21 mouse cellular contexts compared by ENCODE assay signal in genomic region chr13:12331528-12331927, GRCm38 (mm10). TPM values are rescaled to one million over a fixed set of nuclear protein-coding genes. Genes with fewer than 3 reads are reported as not detected.
DNase-seq lines count a peak whose midpoint lies in the region; ATAC-seq and TF ChIP-seq lines count a peak whose summit lies in the region.
"Had no signal": no experiment of that assay in that cellular context is flagged by ENCODE, and none has a peak within 500 bp of the region (broad histone marks: within the 10 kb centered on the region; RNA-seq: fewer than 3 reads in every experiment).

No protein-coding gene starts in this region.

- H3K4me1 ChIP-seq in forebrain, embryonic 11.5 days (replicated peaks; ENCODE audit: control insufficient read depth, insufficient read depth, low read length), result no peaks in the 10 kb centered on the region
- H3K4me1 ChIP-seq in forebrain, embryonic 16.5 days (replicated peaks; ENCODE audit: control insufficient read depth, insufficient read depth, low read length), result no peaks in the 10 kb centered on the region
- H3K4me1 ChIP-seq in heart, embryonic 15.5 days (replicated peaks), result peaks cover 58% of the 10 kb centered on the region
- H3K4me1 ChIP-seq in liver, embryonic 13.5 days (replicated peaks), result no peaks in the 10 kb centered on the region
- no peaks in the 10 kb centered on the region for H3K4me1 ChIP-seq in liver, postnatal 0 days (ENCODE audit: insufficient read depth)
- no peaks in the 10 kb centered on the region for H3K4me1 ChIP-seq in limb, embryonic 12.5 days (replicated peaks)

- H3K27ac ChIP-seq in forebrain, embryonic 11.5 days (ENCODE audit: low read depth, low read length), result no peak overlapping the region
- H3K27ac ChIP-seq in forebrain, embryonic 16.5 days (ENCODE audit: low read length), result no peak overlapping the region
- H3K27ac ChIP-seq in heart, embryonic 15.5 days, result no peak overlapping the region
- H3K27ac ChIP-seq in liver, embryonic 13.5 days, result no peak overlapping the region
- no peak overlapping the region for H3K27ac ChIP-seq in liver, postnatal 0 days (ENCODE audit: low read depth)
- H3K27ac ChIP-seq in limb, embryonic 12.5 days, result no peak overlapping the region
- H3K27ac ChIP-seq: kidney, postnatal 0 days had no signal

- TF ChIP-seq CTCF in liver, postnatal 0 days (IDR thresholded peaks at IDR 0.05; ENCODE audit: low read depth), result no peak

- H3K9ac ChIP-seq in forebrain, embryonic 11.5 days (ENCODE audit: low read length), result no peak overlapping the region
- H3K9ac ChIP-seq in forebrain, embryonic 16.5 days (replicated peaks; ENCODE audit: low read depth, low read length), result no peak overlapping the region
- peak overlapping the region; percentile 21; the same call in 1 of the 2 replicates for H3K9ac ChIP-seq in heart, embryonic 15.5 days
- no peak overlapping the region for H3K9ac ChIP-seq in liver, embryonic 13.5 days
- no peak overlapping the region for H3K9ac ChIP-seq in liver, postnatal 0 days (replicated peaks)
- H3K9ac ChIP-seq in limb, embryonic 12.5 days (replicated peaks), result no peak overlapping the region
- H3K9ac ChIP-seq: lung, embryonic 14.5 days had no signal

- no peaks in the 10 kb centered on the region for H3K9me3 ChIP-seq in forebrain, embryonic 11.5 days (ENCODE audit: control insufficient read depth, low read length)
- no peaks in the 10 kb centered on the region for H3K9me3 ChIP-seq in forebrain, embryonic 16.5 days (ENCODE audit: control insufficient read depth, low read length)
- H3K9me3 ChIP-seq in heart, embryonic 15.5 days (replicated peaks), result no peaks in the 10 kb centered on the region
- no peaks in the 10 kb centered on the region for H3K9me3 ChIP-seq in liver, embryonic 13.5 days (replicated peaks)
- H3K9me3 ChIP-seq in liver, postnatal 0 days (ENCODE audit: low read length), result no peaks in the 10 kb centered on the region
- no peaks in the 10 kb centered on the region for H3K9me3 ChIP-seq in limb, embryonic 12.5 days

- H3K27me3 ChIP-seq in forebrain, embryonic 11.5 days (ENCODE audit: control insufficient read depth, insufficient read depth, low read length), result no peaks in the 10 kb centered on the region
- H3K27me3 ChIP-seq in forebrain, embryonic 16.5 days (replicated peaks; ENCODE audit: control insufficient read depth, insufficient read depth, low read length), result no peaks in the 10 kb centered on the region
- no peaks in the 10 kb centered on the region for H3K27me3 ChIP-seq in heart, embryonic 15.5 days
- no peaks in the 10 kb centered on the region for H3K27me3 ChIP-seq in liver, embryonic 13.5 days
- no peaks in the 10 kb centered on the region for H3K27me3 ChIP-seq in liver, postnatal 0 days (ENCODE audit: insufficient read depth, low read length)
- no peaks in the 10 kb centered on the region for H3K27me3 ChIP-seq in limb, embryonic 12.5 days

- no peak for TF ChIP-seq EP300 in liver, postnatal 0 days (IDR thresholded peaks at IDR 0.05; ENCODE audit: low read depth)

- WGBS in forebrain, embryonic 11.5 days, result 99% methylated on average over 5 of the region's 5 CpGs
- WGBS in forebrain, embryonic 16.5 days, result 97% methylated on average over 5 of the region's 5 CpGs
- over 99% methylated on average over 5 of the region's 5 CpGs for WGBS in heart, embryonic 15.5 days
- WGBS in liver, embryonic 13.5 days (ENCODE audit: insufficient replicate concordance), result 90% methylated on average over 5 of the region's 5 CpGs
- WGBS in liver, postnatal 0 days (ENCODE audit: insufficient replicate concordance), result 91% methylated on average over 5 of the region's 5 CpGs
- 97% methylated on average over 5 of the region's 5 CpGs for WGBS in limb, embryonic 12.5 days

- no peaks in the 10 kb centered on the region for H3K36me3 ChIP-seq in forebrain, embryonic 11.5 days (ENCODE audit: control insufficient read depth, insufficient read depth, low read length)
- H3K36me3 ChIP-seq in forebrain, embryonic 16.5 days (ENCODE audit: control insufficient read depth, insufficient read depth), result no peaks in the 10 kb centered on the region
- no peaks in the 10 kb centered on the region for H3K36me3 ChIP-seq in heart, embryonic 15.5 days
- no peaks in the 10 kb centered on the region for H3K36me3 ChIP-seq in liver, embryonic 13.5 days
- H3K36me3 ChIP-seq in liver, postnatal 0 days (replicated peaks; ENCODE audit: insufficient read depth, low read length), result no peaks in the 10 kb centered on the region
- H3K36me3 ChIP-seq in limb, embryonic 12.5 days, result no peaks in the 10 kb centered on the region

- no peak overlapping the region for H3K4me3 ChIP-seq in forebrain, embryonic 11.5 days (ENCODE audit: low read depth, low read length)
- no peak overlapping the region for H3K4me3 ChIP-seq in forebrain, embryonic 16.5 days (replicated peaks; ENCODE audit: low read length)
- H3K4me3 ChIP-seq in heart, embryonic 15.5 days, result no peak overlapping the region
- H3K4me3 ChIP-seq in liver, embryonic 13.5 days (replicated peaks), result no peak overlapping the region
- H3K4me3 ChIP-seq in liver, postnatal 0 days (ENCODE audit: low read depth, low read length), result no peak overlapping the region
- no peak overlapping the region for H3K4me3 ChIP-seq in limb, embryonic 12.5 days (replicated peaks)

- H3K4me2 ChIP-seq in forebrain, embryonic 11.5 days (ENCODE audit: low read depth, low read length, severe bottlenecking), result no peak overlapping the region
- H3K4me2 ChIP-seq in forebrain, embryonic 16.5 days (ENCODE audit: low read length), result no peak overlapping the region
- H3K4me2 ChIP-seq in heart, embryonic 15.5 days, result peak overlapping the region; percentile 13; the same call in 1 of the 2 replicates
- H3K4me2 ChIP-seq in liver, embryonic 13.5 days, result no peak overlapping the region
- H3K4me2 ChIP-seq in liver, postnatal 0 days (ENCODE audit: low read depth, low read length), result no peak overlapping the region
- no peak overlapping the region for H3K4me2 ChIP-seq in limb, embryonic 12.5 days
- H3K4me2 ChIP-seq: lung, embryonic 14.5 days had no signal

- DNase-seq in forebrain, embryonic 11.5 days (ENCODE audit: low spot score), result no peak
- no peak for DNase-seq in heart, postnatal 25 days (ENCODE audit: low spot score)
- no peak for DNase-seq in liver, embryonic 13.5 days
- no peak for DNase-seq in liver, postnatal 0 days
- no peak for DNase-seq in cerebellum, postnatal 10 days
- DNase-seq: adrenal gland, postnatal 10 days; cerebellum, adult 9-10 months; gastrocnemius, postnatal 10 days; heart, adult 18-20 months; kidney, adult 11 months; layer of hippocampus, postnatal 36 days; lung, embryonic 14.5 days; lung, postnatal 36 days; retina, postnatal 1 day had no signal

- intact Hi-C loops in heart, postnatal 25 days (cut with DNase I), result no loop called here

- 0 out of 2 replicates have a peak, but pooled peaks have one; percentile 33 for ATAC-seq in forebrain, embryonic 11.5 days (replicated peaks; ENCODE audit: low FRiP score)
- ATAC-seq in forebrain, embryonic 16.5 days, result no peak
- no peak for ATAC-seq in heart, embryonic 15.5 days (replicated peaks; ENCODE audit: insufficient number of reproducible peaks, insufficient read depth, low FRiP score, low read depth)
- ATAC-seq in liver, embryonic 13.5 days (ENCODE audit: low read depth), result 0 out of 2 replicates have a peak, but pooled peaks have one; percentile 23
- ATAC-seq in liver, postnatal 0 days, result no peak
- ATAC-seq in limb, embryonic 12.5 days (ENCODE audit: insufficient number of reproducible peaks, insufficient read depth, low FRiP score, low TSS enrichment, low read depth), result peak; percentile 66; the same call in 1 of the 2 replicates
- ATAC-seq: activated CD4-positive, CD25-positive, alpha-beta regulatory T cell, adult 4 months; CD4-positive, CD25-positive, alpha-beta regulatory T cell, adult 4 months; midbrain, embryonic 16.5 days had no signal

RNA-seq across cellular contexts. Expression of gene Actn2, which starts 9.0 kb away (rescaled TPM):
- 0.41 and 0.65 TPM in 2 replicates for polyA plus RNA-seq in forebrain, embryonic 11.5 days (2014; fragmentation: Nextera tagmentation; extraction: Ambion mirVana)
- polyA plus RNA-seq in forebrain, embryonic 16.5 days (2015; fragmentation: Nextera tagmentation; extraction: Ambion mirVana), result 4.2 and 4.6 TPM in 2 replicates
- polyA plus RNA-seq in heart, embryonic 15.5 days (2015; fragmentation: Nextera tagmentation; extraction: Ambion mirVana), result 1,445 and 1,519 TPM in 2 replicates
- total RNA-seq in heart, postnatal 25 days (2021), result 1,000 to 10,000 TPM; 1,826 to 1,902 TPM
- polyA plus RNA-seq in liver, embryonic 13.5 days (2015; fragmentation: Nextera tagmentation; extraction: Ambion mirVana), result 4.4 and 5.0 TPM in 2 replicates
- polyA plus RNA-seq in liver, postnatal 0 days (2015; fragmentation: Nextera tagmentation; extraction: Ambion mirVana), result 1.1 and 12.2 TPM in 2 replicates
- polyA plus RNA-seq in limb, embryonic 12.5 days (2016; fragmentation: Nextera tagmentation; extraction: Ambion mirVana), result 66.9 and 73.9 TPM in 2 replicates

Comparison
In these comparisons a context has a peak if more than half of its experiments do, and no peak if none do; other contexts are left out.
1. ATAC-seq: peak in forebrain, embryonic 11.5 days (single experiment), liver, embryonic 13.5 days (single experiment) and limb, embryonic 12.5 days (single experiment); none in forebrain, embryonic 16.5 days (single experiment), heart, embryonic 15.5 days (single experiment) and liver, postnatal 0 days (single experiment).
2. RNA of gene Actn2, which starts 9.0 kb away (polyA plus RNA-seq): 1,445 to 1,519 TPM in heart, embryonic 15.5 days; 66.9 to 73.9 TPM in limb, embryonic 12.5 days, 4.4 to 5.0 TPM in liver, embryonic 13.5 days, 4.2 to 4.6 TPM in forebrain, embryonic 16.5 days, 1.1 to 12.2 TPM in liver, postnatal 0 days and 0.41 to 0.65 TPM in forebrain, embryonic 11.5 days; every median in the first group is over 10 times any median in the second.